Mouse (Mus musculus) layer of hippocampus, postnatal 25 days (tissue): ENCODE measurements around the gene H2-Q6. TPM values are rescaled to one million over a fixed set of nuclear protein-coding genes. Genes with fewer than 3 reads are reported as not detected.

Source experiments
- total RNA-seq, 2 experiments: library from RNA; stranded (reverse); gene quantifications; 2 replicates each; pipeline ENCODE4 v1.2.3; 2021

H2-Q6 gene
- total RNA-seq, 2 experiments from 2014 or later: not detected

Other genes starting within 250 kb of the H2-Q6 start
- 10 to 100 TPM; 10.4 to 10.8 TPM for gene Aif1, start 248.8 kb upstream of the H2-Q6 start, total RNA-seq
- gene Lst1, start 236.4 kb upstream of the H2-Q6 start, total RNA-seq: 1 to 10 TPM; 8.1 to 8.9 TPM
- under 1 TPM; 0.42 to 0.54 TPM for gene Ltb, start 230.4 kb upstream of the H2-Q6 start, total RNA-seq
- not detected for gene Tnf, start 222.8 kb upstream of the H2-Q6 start, total RNA-seq
- under 1 TPM in 1 of 2 experiments, not detected in 1; 0.20 TPM for gene Lta, start 219.5 kb upstream of the H2-Q6 start, total RNA-seq
- not detected for gene Gm16181, start 204.0 kb upstream of the H2-Q6 start, total RNA-seq
- gene Atp6v1g2, start 191.2 kb upstream of the H2-Q6 start, total RNA-seq: 100 to 1,000 TPM; 607 to 639 TPM
- gene Nfkbil1, start 189.1 kb upstream of the H2-Q6 start, total RNA-seq: 10 to 100 TPM; 13.7 to 14.8 TPM
- gene Ddx39b, start 183.1 kb upstream of the H2-Q6 start, total RNA-seq: 100 to 1,000 TPM; 213 to 229 TPM
- gene H2-D1, start 162.1 kb upstream of the H2-Q6 start, total RNA-seq: 10 to 100 TPM; 14.6 to 15.9 TPM
- gene H2-Q1, start 104.4 kb upstream of the H2-Q6 start, total RNA-seq: under 1 TPM in 1 of 2 experiments, not detected in 1; 0.42 TPM
- under 1 TPM in 1 of 2 experiments, not detected in 1; 0.44 TPM for gene H2-Q2, start 82.6 kb upstream of the H2-Q6 start, total RNA-seq
- gene H2-Q4, start 45.2 kb upstream of the H2-Q6 start, total RNA-seq: 1 to 10 TPM; 1.5 to 1.9 TPM
- gene H2-Q7, start 14.3 kb downstream of the H2-Q6 start, total RNA-seq: under 1 TPM; 0.10 to 0.38 TPM
- under 1 TPM in 1 of 2 experiments, not detected in 1; 0.09 TPM for gene H2-Q10, start 45.2 kb downstream of the H2-Q6 start, total RNA-seq
- gene Pou5f1, start 81.2 kb downstream of the H2-Q6 start, total RNA-seq: under 1 TPM in 1 of 2 experiments, not detected in 1; 0.26 TPM
- gene Tcf19, start 92.0 kb downstream of the H2-Q6 start, total RNA-seq: 1 to 10 TPM; 4.7 to 6.1 TPM
- gene Cchcr1, start 92.2 kb downstream of the H2-Q6 start, total RNA-seq: 10 to 100 TPM in 1 of 2 experiments, 1 to 10 TPM in 1; 8.0 to 10.5 TPM
- gene Psors1c2, start 108.4 kb downstream of the H2-Q6 start, total RNA-seq: under 1 TPM; 0.32 to 0.61 TPM
- gene Cdsn, start 127.3 kb downstream of the H2-Q6 start, total RNA-seq: under 1 TPM; 0.20 to 0.70 TPM
- gene 2300002M23Rik, start 142.6 kb downstream of the H2-Q6 start, total RNA-seq: not detected
- not detected for gene Sfta2, start 176.7 kb downstream of the H2-Q6 start, total RNA-seq
- gene Gm9573, start 201.8 kb downstream of the H2-Q6 start, total RNA-seq: not detected
- not detected for gene Mucl3, start 218.8 kb downstream of the H2-Q6 start, total RNA-seq
- 10 to 100 TPM; 33.7 to 42.0 TPM for gene Vars2, start 242.7 kb downstream of the H2-Q6 start, total RNA-seq
- gene Gtf2h4, start 248.9 kb downstream of the H2-Q6 start, total RNA-seq: 10 to 100 TPM; 30.2 to 33.7 TPM